Mouse (Mus musculus): ENCODE measurements around the gene Phf6. TPM values are rescaled to one million over a fixed set of nuclear protein-coding genes. Genes with fewer than 3 reads are reported as not detected.
"Not testable (repeated sequence)": the region's sequence is repeated elsewhere in the genome, so short reads cannot be mapped to it uniquely, and the experiment has no call there.

Phf6 gene
- polyA plus RNA-seq, 1 experiment from 2014 or later: 46.9 TPM

DNA sequence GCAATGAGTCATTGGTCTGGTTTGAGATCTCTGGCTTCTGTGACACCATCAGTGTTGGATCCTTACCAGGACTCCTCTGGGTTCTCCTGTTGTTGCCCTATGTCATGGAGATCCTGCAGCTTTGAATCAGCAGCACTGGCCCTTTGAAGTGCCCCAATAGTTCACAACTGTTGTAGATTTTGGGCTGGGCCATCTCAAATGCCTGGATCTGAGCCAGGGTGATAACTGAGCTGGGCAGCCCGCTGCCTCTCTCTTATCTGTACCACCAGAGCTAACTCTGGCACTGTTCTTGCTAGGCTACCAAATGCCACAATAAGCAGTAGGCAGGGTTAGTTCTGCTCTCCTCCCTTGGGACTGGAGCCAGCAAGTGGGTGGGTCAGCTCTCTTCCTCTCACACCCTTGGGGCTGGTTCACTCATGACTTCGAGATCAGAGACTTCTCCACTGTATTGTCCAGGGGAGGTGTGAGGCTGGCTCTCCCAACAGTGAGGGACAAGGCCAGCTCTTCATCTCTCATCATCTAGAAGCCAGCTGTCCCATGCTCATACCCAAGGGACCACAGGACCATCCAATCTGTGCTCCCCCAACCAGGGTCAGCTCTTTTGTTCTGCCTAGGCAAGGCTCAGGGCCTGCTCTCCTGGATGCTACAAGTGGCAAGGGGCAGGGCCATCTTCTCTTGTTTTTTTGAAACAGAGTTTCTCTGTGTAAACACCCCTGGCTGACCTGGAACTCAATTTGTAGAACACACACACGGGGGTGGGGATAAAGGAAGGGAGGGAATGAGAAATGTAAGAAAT is 59.3 kb downstream of the Phf6 start:
- Histone ChIP-seq H3K27me3 (ENCODE audit: insufficient read depth, low read length) (no peaks in the 10 kb centered on the region), H3K36me3 (ENCODE audit: insufficient read depth, low read length) (no peaks in the 10 kb centered on the region), H3K9me3 (ENCODE audit: low read length) (no peaks in the 10 kb centered on the region), H3K4me2 (replicated peaks; ENCODE audit: low read depth, low read length) (no peak overlapping the region), H3K4me1 (ENCODE audit: insufficient read depth, low read length) (no peaks in the 10 kb centered on the region), H3K27ac (ENCODE audit: low read length) (no peak overlapping the region), H3K4me3 (ENCODE audit: low read length) (no peak overlapping the region), H3K9ac (replicated peaks; ENCODE audit: low read length) (no peak overlapping the region)
- 52% methylated on average over 3 of the region's 3 CpGs for WGBS
- ATAC-seq (ENCODE audit: low FRiP score, low TSS enrichment): no peak; the same call in 1 of the 2 replicates

DNA sequence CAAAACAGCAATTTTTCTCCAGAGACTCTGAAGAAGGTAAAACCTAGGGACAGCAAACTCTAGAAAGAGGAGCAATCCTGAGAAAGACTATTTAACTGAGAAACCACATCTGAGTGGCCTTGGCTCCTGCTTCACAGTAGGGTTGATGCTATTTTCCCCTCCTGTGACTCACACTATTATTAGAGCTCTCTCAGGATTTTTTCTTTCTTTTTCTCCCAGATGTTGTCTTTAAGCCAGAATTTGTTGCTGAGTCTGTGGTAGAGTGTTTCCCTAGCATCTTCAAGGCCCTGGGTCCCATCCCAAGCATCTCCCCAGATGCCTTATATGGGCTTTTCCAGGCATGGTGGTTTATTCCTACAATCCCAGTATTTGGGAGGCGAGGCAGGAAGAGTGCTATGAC is 60.1 kb downstream of the Phf6 start:
- Histone ChIP-seq H3K27me3 (ENCODE audit: insufficient read depth, low read length) (no peaks in the 10 kb centered on the region), H3K9me3 (ENCODE audit: low read length) (no peaks in the 10 kb centered on the region), H3K36me3 (ENCODE audit: insufficient read depth, low read length) (no peaks in the 10 kb centered on the region), H3K4me2 (replicated peaks; ENCODE audit: low read depth, low read length) (no peak overlapping the region), H3K27ac (ENCODE audit: low read length) (no peak overlapping the region), H3K4me3 (ENCODE audit: low read length) (no peak overlapping the region), H3K4me1 (ENCODE audit: insufficient read depth, low read length) (no peaks in the 10 kb centered on the region), H3K9ac (replicated peaks; ENCODE audit: low read length) (no peak overlapping the region)
- 65% methylated on average over 1 of the region's 1 CpGs for WGBS
- ATAC-seq (ENCODE audit: low FRiP score, low TSS enrichment): no peak

GRCm38 (mm10) chrX:52972680-52973079 is 60.6 kb downstream of the Phf6 start:
- 85% methylated on average over 1 of the region's 1 CpGs for WGBS
- Histone ChIP-seq H3K27ac (ENCODE audit: low read length) (no peak overlapping the region), H3K9ac (replicated peaks; ENCODE audit: low read length) (no peak overlapping the region), H3K9me3 (ENCODE audit: low read length) (no peaks in the 10 kb centered on the region), H3K4me3 (ENCODE audit: low read length) (no peak overlapping the region), H3K27me3 (ENCODE audit: insufficient read depth, low read length) (no peaks in the 10 kb centered on the region), H3K4me1 (ENCODE audit: insufficient read depth, low read length) (no peaks in the 10 kb centered on the region), H3K36me3 (ENCODE audit: insufficient read depth, low read length) (no peaks in the 10 kb centered on the region), H3K4me2 (replicated peaks; ENCODE audit: low read depth, low read length) (no peak overlapping the region)
- ATAC-seq (ENCODE audit: low FRiP score, low TSS enrichment): no peak

DNA sequence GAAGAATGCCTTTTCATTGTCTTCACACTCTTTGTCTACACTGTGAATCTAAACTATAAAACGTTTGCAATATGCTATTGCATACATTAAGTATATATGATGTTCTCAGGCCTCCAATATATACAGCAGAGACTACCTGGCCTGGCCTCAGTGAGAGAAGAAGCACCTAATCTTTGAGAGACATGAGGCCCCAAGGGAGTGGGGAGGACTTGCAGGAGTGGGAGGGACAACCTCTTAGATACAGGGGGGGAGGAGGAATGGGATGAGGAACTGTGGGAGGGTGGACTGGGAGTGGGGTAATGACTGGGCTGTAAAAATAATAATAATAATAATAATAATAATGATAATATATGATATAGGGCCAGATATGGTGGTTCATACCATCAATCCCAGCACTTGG is 66.5 kb downstream of the Phf6 start:
- H3K36me3 ChIP-seq (ENCODE audit: insufficient read depth, low read length): no peaks in the 10 kb centered on the region
- 43% methylated on average over 1 of the region's 1 CpGs for WGBS
- no peak overlapping the region for H3K4me3 ChIP-seq (ENCODE audit: low read length)

DNA sequence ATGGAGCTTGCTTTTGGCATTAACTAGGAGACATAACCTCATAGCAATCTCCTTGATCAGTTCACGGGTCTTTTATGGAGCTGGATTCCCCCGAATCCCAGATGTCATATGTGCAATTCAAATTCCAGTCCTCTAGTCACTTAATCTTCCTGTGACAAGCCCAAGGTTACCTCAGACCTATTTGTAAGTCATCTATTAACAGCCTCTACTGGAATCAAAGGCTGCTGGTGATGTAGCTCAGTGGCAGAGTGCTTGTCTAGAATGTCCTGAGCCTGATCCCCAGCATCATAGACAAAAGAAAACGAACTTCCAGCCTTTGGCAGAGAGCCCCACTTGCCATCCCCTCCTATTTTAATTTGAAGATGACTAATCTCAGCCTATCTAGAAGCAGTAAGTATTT is 69.3 kb downstream of the Phf6 start:
- Histone ChIP-seq H3K4me2 (replicated peaks; ENCODE audit: low read depth, low read length) (no peak overlapping the region), H3K9me3 (ENCODE audit: low read length) (no peaks in the 10 kb centered on the region), H3K4me3 (ENCODE audit: low read length) (no peak overlapping the region), H3K27me3 (ENCODE audit: insufficient read depth, low read length) (no peaks in the 10 kb centered on the region), H3K36me3 (ENCODE audit: insufficient read depth, low read length) (no peaks in the 10 kb centered on the region), H3K4me1 (ENCODE audit: insufficient read depth, low read length) (no peaks in the 10 kb centered on the region), H3K27ac (ENCODE audit: low read length) (no peak overlapping the region), H3K9ac (replicated peaks; ENCODE audit: low read length) (no peak overlapping the region)
- 59% methylated on average over 3 of the region's 3 CpGs for WGBS
- peak; percentile 39; the same call in 1 of the 2 replicates for ATAC-seq (ENCODE audit: low FRiP score, low TSS enrichment)

More for the DNA sequence above, 66.5 kb downstream of the Phf6 start:
- H3K9ac ChIP-seq (replicated peaks; ENCODE audit: low read length): no peak overlapping the region
- H3K4me2 ChIP-seq (replicated peaks; ENCODE audit: low read depth, low read length): no peak overlapping the region
- no peaks in the 10 kb centered on the region for H3K9me3 ChIP-seq (ENCODE audit: low read length)
- no peaks in the 10 kb centered on the region for H3K27me3 ChIP-seq (ENCODE audit: insufficient read depth, low read length)
- no peaks in the 10 kb centered on the region for H3K4me1 ChIP-seq (ENCODE audit: insufficient read depth, low read length)
- H3K27ac ChIP-seq (ENCODE audit: low read length): no peak overlapping the region
- no peak for ATAC-seq (ENCODE audit: low FRiP score, low TSS enrichment)

GRCm38 (mm10) chrX:52987905-52988783 is 76.1 kb downstream of the Phf6 start, which contains the start of gene Hprt:
Gene Hprt (plus strand): TSS chrX:52988137.
- 14% methylated on average over 68 of the region's 72 CpGs for WGBS
- peak; percentile 96 for ATAC-seq (ENCODE audit: low FRiP score, low TSS enrichment)
- peak within 1 kb of the TSS; percentile 67 for H3K4me3 ChIP-seq (ENCODE audit: low read length)
- H3K9ac ChIP-seq (replicated peaks; ENCODE audit: low read length): peak within 1 kb of the TSS; percentile 76
- peaks cover 3% of the 10 kb centered on the region; the same call in 1 of the 2 replicates for H3K4me1 ChIP-seq (ENCODE audit: insufficient read depth, low read length)
- H3K9me3 ChIP-seq (ENCODE audit: low read length): no peaks in the 10 kb centered on the region
- H3K4me2 ChIP-seq (replicated peaks; ENCODE audit: low read depth, low read length): peak within 1 kb of the TSS; percentile 58
- H3K36me3 ChIP-seq (ENCODE audit: insufficient read depth, low read length): no peaks in the 10 kb centered on the region
- H3K27ac ChIP-seq (ENCODE audit: low read length): peak within 1 kb of the TSS; percentile 90
- no peaks in the 10 kb centered on the region for H3K27me3 ChIP-seq (ENCODE audit: insufficient read depth, low read length)

- not testable (repeated sequence) for H3K4me1 ChIP-seq (ENCODE audit: insufficient read depth, low read length); H3K4me3 ChIP-seq (ENCODE audit: low read length); ATAC-seq (ENCODE audit: low FRiP score, low TSS enrichment); H3K9me3 ChIP-seq (ENCODE audit: low read length); H3K4me2 ChIP-seq (replicated peaks; ENCODE audit: low read depth, low read length); H3K9ac ChIP-seq (replicated peaks; ENCODE audit: low read length); H3K27ac ChIP-seq (ENCODE audit: low read length); H3K36me3 ChIP-seq (ENCODE audit: insufficient read depth, low read length); H3K27me3 ChIP-seq (ENCODE audit: insufficient read depth, low read length)
- 89% methylated on average over 5 of the region's 5 CpGs for WGBS
Measured at GRCm38 (mm10) chrX:52994726-52995125, 82.7 kb downstream of the Phf6 start.

DNA sequence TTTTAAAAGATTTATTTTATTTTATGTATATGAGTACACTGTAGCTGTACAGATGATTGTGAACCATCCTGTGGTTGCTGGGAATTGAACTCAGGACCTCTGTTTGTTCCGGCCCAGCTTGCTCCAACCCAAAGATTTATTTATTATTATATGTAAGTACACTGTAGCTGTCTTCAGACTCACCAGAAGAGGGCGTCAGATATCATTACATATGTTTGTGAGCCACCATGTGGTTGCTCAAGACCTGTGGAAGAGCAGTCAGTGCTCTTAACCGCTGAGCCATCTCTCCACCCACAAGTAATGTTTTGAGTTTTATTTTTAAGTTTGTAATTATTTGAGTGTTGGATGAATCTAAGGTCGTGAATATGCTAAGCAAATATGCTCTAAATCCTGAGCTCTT is 92.8 kb downstream of the Phf6 start:
- not testable (repeated sequence) for H3K4me3 ChIP-seq (ENCODE audit: low read length); H3K27me3 ChIP-seq (ENCODE audit: insufficient read depth, low read length); H3K4me2 ChIP-seq (replicated peaks; ENCODE audit: low read depth, low read length); H3K9me3 ChIP-seq (ENCODE audit: low read length); H3K27ac ChIP-seq (ENCODE audit: low read length); H3K9ac ChIP-seq (replicated peaks; ENCODE audit: low read length); ATAC-seq (ENCODE audit: low FRiP score, low TSS enrichment); H3K4me1 ChIP-seq (ENCODE audit: insufficient read depth, low read length); H3K36me3 ChIP-seq (ENCODE audit: insufficient read depth, low read length)
- 64% methylated on average over 4 of the region's 4 CpGs for WGBS

- Histone ChIP-seq H3K4me3 (ENCODE audit: low read length) (no peak overlapping the region), H3K27me3 (ENCODE audit: insufficient read depth, low read length) (no peaks in the 10 kb centered on the region; the same call in 1 of the 2 replicates), H3K27ac (ENCODE audit: low read length) (no peak overlapping the region), H3K36me3 (ENCODE audit: insufficient read depth, low read length) (0 out of 2 replicates have a peak, but pooled peaks cover 2% of the 10 kb centered on the region), H3K4me2 (replicated peaks; ENCODE audit: low read depth, low read length) (no peak overlapping the region), H3K9ac (replicated peaks; ENCODE audit: low read length) (no peak overlapping the region), H3K4me1 (ENCODE audit: insufficient read depth, low read length) (no peaks in the 10 kb centered on the region), H3K9me3 (ENCODE audit: low read length) (no peaks in the 10 kb centered on the region)
- ATAC-seq (ENCODE audit: low FRiP score, low TSS enrichment): 0 out of 2 replicates have a peak, but pooled peaks have one; percentile 19
- WGBS: 48% methylated on average over 3 of the region's 3 CpGs
Measured at GRCm38 (mm10) chrX:53006062-53006461, 94.0 kb downstream of the Phf6 start.

All from kidney, embryonic 16.5 days (tissue).